Mouse (Mus musculus) megakaryocyte, embryonic 14.5 days (primary cell): ENCODE data around the gene Fam76b. TPM values are rescaled to one million over a fixed set of nuclear protein-coding genes. Genes with fewer than 3 reads are reported as not detected.

ENCODE experiments used
- H3K27me3 ChIP-seq: replicated peaks from 2 replicates; pipeline ENCODE3; 2012; ENCODE audit warnings: inconsistent platforms
- H3K36me3 ChIP-seq: replicated peaks from 2 replicates; pipeline ENCODE3; 2012; ENCODE audit warnings: low read length, inconsistent platforms, mixed read lengths
- H3K4me1 ChIP-seq: 2 replicates; pipeline ENCODE4 v1.6.1; 2012; ENCODE audit warnings: inconsistent platforms
- H3K4me3 ChIP-seq: replicated peaks from 2 replicates; pipeline ENCODE3; 2012; ENCODE audit warnings: moderate library complexity, mild to moderate bottlenecking, inconsistent platforms
- H3K9me3 ChIP-seq: 2 replicates; pipeline ENCODE4 v1.6.1; 2012; ENCODE audit warnings: inconsistent platforms
- FLI1 ChIP-seq: IDR thresholded peaks from 2 replicates; pipeline ENCODE4 v1.6.1; 2012; ENCODE audit warnings: low read length, inconsistent platforms, mixed read lengths
- GATA1 ChIP-seq: IDR thresholded peaks from 3 replicates; pipeline ENCODE4 v1.6.1; 2012; ENCODE audit warnings: mixed read lengths, low read length, inconsistent platforms, borderline replicate concordance
- polyA plus RNA-seq: library from polyadenylated mRNA; stranded (reverse); fragments of >175 nt; gene quantifications from 2 replicates; pipeline ENCODE4 v1.2.3, GENCODE M21; 2012; ENCODE audit warnings: low replicate concordance; ENCODE audit not compliant: insufficient read depth

The Fam76b gene
- polyA plus RNA-seq, 1 experiment: 2.0 TPM

DNA sequence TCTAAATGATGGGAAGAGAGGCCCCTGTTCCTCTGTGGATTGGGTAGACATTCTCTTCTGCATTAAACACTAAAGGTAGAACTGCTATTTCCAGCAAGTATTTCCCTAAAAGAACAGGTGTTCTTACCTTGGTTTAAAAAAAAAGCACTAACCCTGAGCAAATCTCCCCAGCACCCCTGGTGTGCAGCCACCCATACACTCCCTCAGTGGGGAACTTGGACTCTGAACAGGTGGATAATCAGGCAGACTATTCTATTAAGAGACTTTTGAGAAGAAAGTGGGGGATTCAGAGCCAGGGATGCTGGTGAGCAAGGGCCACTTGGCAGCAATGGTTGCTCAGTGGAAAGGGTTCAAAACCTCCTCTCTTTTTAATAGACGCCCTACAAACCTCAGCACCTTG lies 28.7 kb downstream of the Fam76b start:
- Histone ChIP-seq H3K36me3 (peaks cover 7% of the 10 kb centered on the region), H3K27me3 (peaks cover 3% of the 10 kb centered on the region), H3K4me3 (no peak overlapping the region), H3K4me1 (peaks cover 10% of the 10 kb centered on the region), H3K9me3 (no peaks in the 10 kb centered on the region)
- TF ChIP-seq GATA1 (no peak), FLI1 (no peak)

DNA sequence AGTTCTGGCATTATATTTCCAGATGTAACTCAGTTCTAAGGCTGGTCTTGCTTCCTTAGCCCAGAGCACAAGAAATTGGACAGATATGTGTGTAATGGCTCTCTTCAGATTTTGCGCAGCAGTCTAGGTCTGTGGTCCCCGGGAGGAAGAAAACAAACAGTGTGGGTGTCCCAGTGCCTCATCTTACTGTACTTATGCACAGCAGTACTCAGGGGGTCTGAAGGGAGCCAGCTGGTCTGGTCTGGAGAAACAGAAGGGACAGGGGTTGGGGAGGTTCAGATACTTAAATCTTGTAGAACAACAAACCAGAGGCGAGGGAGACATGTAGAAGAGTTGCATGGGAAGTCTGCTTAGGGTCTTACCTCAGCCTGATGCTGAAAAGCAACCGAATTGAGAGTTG lies 29.3 kb downstream of the Fam76b start:
- no peak overlapping the region for H3K4me3 ChIP-seq
- peaks cover 3% of the 10 kb centered on the region for H3K27me3 ChIP-seq
- H3K4me1 ChIP-seq: peaks cover 10% of the 10 kb centered on the region
- peaks cover 7% of the 10 kb centered on the region for H3K36me3 ChIP-seq
- no peaks in the 10 kb centered on the region for H3K9me3 ChIP-seq
- TF ChIP-seq GATA1: no peak
- no peak for TF ChIP-seq FLI1

DNA sequence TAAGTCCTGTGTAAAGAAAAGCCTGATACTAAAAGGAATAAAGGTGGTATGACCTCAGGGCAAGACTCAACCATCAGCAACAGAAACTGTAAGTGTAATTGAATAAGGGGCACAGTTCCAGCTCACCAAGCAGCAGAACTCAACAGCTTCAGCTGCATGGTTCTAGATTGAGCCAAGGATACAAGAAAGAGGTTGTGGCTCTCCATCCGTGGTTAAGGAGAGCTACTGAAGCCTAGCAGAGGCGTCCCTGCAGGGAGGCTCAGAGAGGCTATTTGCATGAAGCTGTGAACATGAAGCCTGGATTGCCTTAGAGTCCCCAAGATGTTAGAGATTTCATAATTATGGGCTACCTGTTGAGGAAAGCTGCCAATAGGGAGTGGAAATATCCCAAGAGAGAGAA lies 40.1 kb downstream of the Fam76b start:
- peaks cover 8% of the 10 kb centered on the region; the same call in 1 of the 2 replicates for H3K9me3 ChIP-seq
- H3K4me3 ChIP-seq: no peak overlapping the region
- H3K36me3 ChIP-seq: no peaks in the 10 kb centered on the region
- peaks cover 8% of the 10 kb centered on the region for H3K27me3 ChIP-seq
- no peak for TF ChIP-seq GATA1
- no peak for TF ChIP-seq FLI1
- no peaks in the 10 kb centered on the region for H3K4me1 ChIP-seq

DNA sequence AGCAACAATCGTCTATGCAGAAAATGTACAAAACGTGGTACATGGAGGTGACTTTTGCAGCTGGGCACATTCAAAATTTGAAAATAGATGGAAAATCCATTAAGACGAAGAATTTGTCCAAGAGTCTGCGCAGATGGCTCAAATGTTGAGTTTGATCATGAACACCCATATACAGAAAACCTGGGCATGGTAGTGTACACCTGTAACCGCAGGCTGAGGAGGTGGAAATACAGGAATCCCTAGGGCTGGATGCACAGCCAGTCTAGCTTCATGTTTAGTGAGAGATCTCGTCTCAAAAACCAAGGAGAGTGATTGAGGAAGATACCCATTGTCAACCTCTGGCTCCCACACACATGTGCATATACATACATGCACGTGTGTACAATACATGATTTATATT lies 44.1 kb downstream of the Fam76b start:
- Histone ChIP-seq H3K4me1 (no peaks in the 10 kb centered on the region), H3K27me3 (peaks cover 12% of the 10 kb centered on the region), H3K36me3 (no peaks in the 10 kb centered on the region), H3K9me3 (peaks cover 8% of the 10 kb centered on the region; the same call in 1 of the 2 replicates), H3K4me3 (no peak overlapping the region)
- TF ChIP-seq FLI1: no peak
- TF ChIP-seq GATA1: no peak

- TF ChIP-seq FLI1 (no peak), GATA1 (no peak)
- H3K36me3 ChIP-seq: no peaks in the 10 kb centered on the region
- peaks cover 6% of the 10 kb centered on the region for H3K27me3 ChIP-seq
- H3K9me3 ChIP-seq: no peaks in the 10 kb centered on the region
- no peak overlapping the region for H3K4me3 ChIP-seq
- H3K4me1 ChIP-seq: no peaks in the 10 kb centered on the region
These were observed 46.8 kb downstream of the Fam76b start for GRCm38 (mm10) chr9:13874359-13874758.

DNA sequence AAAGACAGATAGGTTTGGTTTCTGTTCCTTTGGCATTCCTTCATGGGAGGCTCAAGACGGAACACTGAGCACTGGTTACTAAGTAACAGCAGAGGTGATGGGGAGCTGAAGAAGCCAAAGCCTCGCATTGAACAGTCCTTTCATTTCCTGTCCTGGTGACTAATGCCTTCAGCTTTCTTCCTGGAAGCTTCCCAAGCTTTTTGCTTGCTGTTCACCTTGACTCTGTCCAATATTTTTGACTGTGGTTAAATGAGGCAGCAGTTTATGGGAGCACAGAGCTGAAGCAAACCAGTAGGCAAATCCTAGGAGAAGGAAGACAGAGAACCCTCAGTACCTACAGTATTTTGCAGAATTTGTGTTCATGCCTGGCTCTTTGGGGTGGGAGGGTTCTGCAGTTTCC lies 47.8 kb downstream of the Fam76b start:
- Histone ChIP-seq H3K4me1 (no peaks in the 10 kb centered on the region), H3K4me3 (no peak overlapping the region), H3K9me3 (no peaks in the 10 kb centered on the region), H3K27me3 (peaks cover 6% of the 10 kb centered on the region), H3K36me3 (no peaks in the 10 kb centered on the region)
- TF ChIP-seq GATA1 (no peak), FLI1 (no peak)

- Histone ChIP-seq H3K27me3 (peaks cover 3% of the 10 kb centered on the region), H3K4me3 (no peak overlapping the region), H3K9me3 (no peaks in the 10 kb centered on the region), H3K36me3 (no peaks in the 10 kb centered on the region), H3K4me1 (no peaks in the 10 kb centered on the region)
- TF ChIP-seq GATA1 (no peak), FLI1 (no peak)
These were observed 53.2 kb downstream of the Fam76b start for GRCm38 (mm10) chr9:13880761-13881160.

DNA sequence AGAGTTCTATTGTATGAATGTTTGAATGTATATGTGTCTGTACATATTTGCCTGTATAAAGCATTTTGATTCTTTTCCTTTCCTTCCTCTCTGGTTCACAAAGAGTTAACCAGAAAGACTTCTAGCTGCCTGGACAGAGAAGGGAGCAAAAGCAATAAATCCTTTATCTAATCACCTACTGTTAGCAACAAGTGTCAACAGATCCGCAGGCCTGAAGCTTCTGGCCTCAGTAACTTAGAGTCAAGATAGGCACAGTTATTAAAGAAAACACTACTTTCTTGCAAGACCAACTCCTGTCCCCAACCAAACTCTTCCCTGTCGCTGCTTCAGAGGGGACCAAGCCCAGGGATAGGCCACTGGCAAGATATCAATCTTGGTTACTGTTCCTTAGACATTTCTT lies 55.0 kb downstream of the Fam76b start:
- Histone ChIP-seq H3K27me3 (peaks cover 4% of the 10 kb centered on the region), H3K36me3 (no peaks in the 10 kb centered on the region), H3K9me3 (peaks cover 6% of the 10 kb centered on the region; the same call in 1 of the 2 replicates), H3K4me1 (no peaks in the 10 kb centered on the region), H3K4me3 (no peak overlapping the region)
- no peak for TF ChIP-seq GATA1
- no peak for TF ChIP-seq FLI1

DNA sequence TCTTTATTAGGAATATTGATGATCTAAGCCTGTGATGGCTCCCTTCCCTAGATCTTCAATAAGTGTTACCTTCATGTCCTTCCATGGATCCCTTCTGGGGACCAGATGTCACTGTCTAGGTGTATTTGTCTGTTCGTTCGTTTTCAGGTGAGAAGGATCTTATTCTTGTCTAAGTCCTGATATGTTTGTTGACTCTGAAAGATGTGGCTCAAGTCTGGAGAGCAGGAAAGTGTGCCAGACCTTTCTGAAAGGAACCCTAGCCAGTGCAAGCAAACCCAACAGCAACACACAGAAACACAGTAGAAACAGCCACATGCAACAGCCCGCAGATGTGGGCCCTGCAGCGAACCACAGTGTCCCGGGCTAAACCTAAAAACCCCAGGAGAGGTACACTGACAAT lies 61.5 kb downstream of the Fam76b start:
- Histone ChIP-seq H3K36me3 (no peaks in the 10 kb centered on the region), H3K4me3 (no peak overlapping the region), H3K9me3 (peaks cover 19% of the 10 kb centered on the region), H3K27me3 (peaks cover 26% of the 10 kb centered on the region), H3K4me1 (no peaks in the 10 kb centered on the region; the same call in 1 of the 2 replicates)
- TF ChIP-seq GATA1 (no peak), FLI1 (no peak)

DNA sequence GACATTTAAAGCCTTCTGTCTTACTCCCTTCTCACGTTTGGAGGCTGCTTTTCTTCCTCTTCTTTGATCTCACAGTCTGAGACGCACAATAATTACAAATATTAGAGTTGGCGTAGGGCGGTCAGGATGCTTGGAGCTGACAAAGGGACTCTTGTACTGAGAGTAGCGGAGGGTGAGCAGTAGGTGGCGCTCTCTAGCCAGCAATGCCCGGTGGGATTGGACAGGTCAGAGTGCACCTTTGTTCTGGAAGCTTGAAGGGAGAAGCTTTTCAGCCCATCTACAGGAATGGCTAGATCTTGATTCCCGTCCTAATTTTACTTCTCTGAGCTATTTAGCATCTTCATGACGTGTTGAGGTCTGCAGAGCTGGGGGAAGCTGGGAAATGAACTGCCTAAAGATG lies 62.1 kb downstream of the Fam76b start:
- no peak for TF ChIP-seq GATA1
- peaks cover 19% of the 10 kb centered on the region for H3K9me3 ChIP-seq
- H3K36me3 ChIP-seq: no peaks in the 10 kb centered on the region
- no peak overlapping the region for H3K4me3 ChIP-seq
- peaks cover 6% of the 10 kb centered on the region; the same call in 1 of the 2 replicates for H3K4me1 ChIP-seq
- H3K27me3 ChIP-seq: peaks cover 28% of the 10 kb centered on the region

DNA sequence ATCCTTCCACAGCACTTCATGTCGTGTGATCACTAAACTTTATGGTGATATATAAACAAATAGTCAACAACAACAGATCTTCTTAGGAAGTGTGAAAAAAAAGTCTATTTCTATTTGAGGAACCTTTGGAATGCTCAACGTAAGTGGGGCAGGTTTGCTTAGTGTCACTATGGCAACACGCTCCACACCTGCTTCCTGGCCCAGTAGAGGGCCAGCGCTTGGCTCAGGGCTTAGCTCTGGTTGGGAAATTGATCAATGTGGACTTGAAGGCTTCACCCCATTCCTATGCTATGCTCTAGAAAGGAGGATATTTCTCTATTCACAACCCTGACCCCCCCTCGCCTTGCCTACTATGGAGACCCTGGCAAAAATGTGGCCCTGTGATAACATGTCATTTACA lies 62.7 kb downstream of the Fam76b start:
- no peak for TF ChIP-seq FLI1
- TF ChIP-seq GATA1: no peak
- H3K27me3 ChIP-seq: peaks cover 31% of the 10 kb centered on the region
- H3K4me3 ChIP-seq: no peak overlapping the region
- no peaks in the 10 kb centered on the region for H3K36me3 ChIP-seq
- peaks cover 19% of the 10 kb centered on the region for H3K9me3 ChIP-seq
- H3K4me1 ChIP-seq: peaks cover 7% of the 10 kb centered on the region; the same call in 1 of the 2 replicates
